Mouse (Mus musculus): ENCODE data around the gene Eng. TPM values are rescaled to one million over a fixed set of nuclear protein-coding genes. Genes with fewer than 3 reads are reported as not detected.

The Eng gene
- total and polyA plus RNA-seq, 3 experiments = 0.08 to 0.47 (median 0.13) TPM

DNA sequence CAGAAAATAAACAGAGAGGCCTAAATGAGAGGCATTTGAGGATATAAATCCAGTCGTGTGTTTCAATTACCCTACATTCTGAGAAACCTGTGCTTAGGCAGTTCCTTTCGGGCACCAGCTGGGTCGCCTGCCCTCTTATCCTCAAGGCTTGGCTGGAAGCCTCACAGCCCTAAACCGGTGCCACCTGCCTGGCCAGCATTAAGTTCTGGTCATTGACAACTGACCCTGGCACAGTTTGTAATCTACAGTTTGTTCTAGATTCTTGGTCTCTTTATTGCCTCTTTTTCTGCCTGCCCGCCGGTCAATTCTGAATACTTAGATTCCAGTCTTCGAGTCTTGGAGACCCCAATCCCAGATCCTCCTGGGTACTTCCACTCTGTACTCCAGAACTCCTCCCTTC, 46.9 kb downstream of the Eng start:
- Histone ChIP-seq H3K27ac (ENCODE audit: insufficient read depth, low read depth) (no peak overlapping the region), H3K4me3 (replicated peaks in 1 of 3; ENCODE audit: low read depth in 2 of 3, low read length in 2 of 3, poor library complexity in 1 of 3) (peak overlapping the region; percentile 70 to 98 (median 90)), H3K79me2 (replicated peaks; ENCODE audit: control insufficient read depth, extremely low read depth, insufficient read depth, poor library complexity, severe bottlenecking) (peaks cover 11% of the 10 kb centered on the region; the same call in 1 of the 2 replicates), H3K36me3 (replicated peaks in 1 of 2; ENCODE audit: control insufficient read depth in 1 of 2, insufficient read depth in 1 of 2, low read length in 1 of 2) (peaks cover 9 to 32% of the 10 kb centered on the region in 2 experiments), H3K27me3 (replicated peaks) (no peaks in the 10 kb centered on the region), H3K9ac (ENCODE audit: insufficient read depth, low read depth) (peak overlapping the region; percentile 64), H3K4me1 (ENCODE audit: control insufficient read depth in 1 of 2, insufficient read depth in 2 of 2) (peaks cover 11 to 44% of the 10 kb centered on the region in 2 experiments), H3K4me2 (ENCODE audit: insufficient read depth, low read depth, poor library complexity, severe bottlenecking) (peak overlapping the region; percentile 93), H3K9me3 (replicated peaks; ENCODE audit: low read length) (no peaks in the 10 kb centered on the region)
- dilution Hi-C loops (cut with MboI; ENCODE audit: extremely low pct_ligation_motif_present, extremely low pct_unique_long_range_greater_than_20kb, low sequenced_read_pairs) (no loop called here), in situ Hi-C loops (cut with MboI; ENCODE audit: low pct_ligation_motif_present, low pct_unique_long_range_greater_than_20kb, low sequenced_read_pairs) (no loop called here)
- no peak for DNase-seq (ENCODE audit: extremely low read depth)
- TF ChIP-seq ELF1 (IDR thresholded peaks at IDR 0.05; ENCODE audit: low read depth, low read length) (no peak), MEF2A (IDR thresholded peaks at IDR 0.05; ENCODE audit: borderline replicate concordance, low read depth, low read length) (no peak), CHD1 (IDR thresholded peaks at IDR 0.05; ENCODE audit: low read depth, low read length) (no peak), MAFK (IDR thresholded peaks at IDR 0.05; ENCODE audit: insufficient replicate concordance, low read length) (no peak), MYC (IDR thresholded peaks at IDR 0.05; ENCODE audit: low read depth, low read length) (no peak), ZMIZ1 (IDR thresholded peaks at IDR 0.05; ENCODE audit: low read depth, low read length) (no peak), NELFE (IDR thresholded peaks at IDR 0.05; ENCODE audit: low read depth, low read length) (no peak), JUN (IDR thresholded peaks at IDR 0.05; ENCODE audit: insufficient read depth, low read depth, low read length) (no peak), GABPA (IDR thresholded peaks at IDR 0.05; ENCODE audit: insufficient replicate concordance, low read depth, low read length) (no peak), SMC3 (IDR thresholded peaks at IDR 0.05; ENCODE audit: low read depth, low read length) (no peak), TCF12 (IDR thresholded peaks at IDR 0.05; ENCODE audit: low read depth, low read length) (no peak), HCFC1 (IDR thresholded peaks at IDR 0.05; ENCODE audit: low read depth, low read length) (no peak), ZC3H11A (IDR thresholded peaks at IDR 0.05; ENCODE audit: low read depth, low read length) (no peak), TBP (conservative IDR thresholded peaks at IDR 0.05; ENCODE audit: low read depth, low read length) (no peak), MXI1 (IDR thresholded peaks at IDR 0.05; ENCODE audit: low read depth, low read length) (no peak), IRF4 (IDR thresholded peaks at IDR 0.05; ENCODE audit: low read depth, low read length) (no peak), CHD2 (IDR thresholded peaks at IDR 0.05; ENCODE audit: low read length) (no peak), RCOR1 (conservative IDR thresholded peaks at IDR 0.05; ENCODE audit: low read depth, low read length) (no peak)

DNA sequence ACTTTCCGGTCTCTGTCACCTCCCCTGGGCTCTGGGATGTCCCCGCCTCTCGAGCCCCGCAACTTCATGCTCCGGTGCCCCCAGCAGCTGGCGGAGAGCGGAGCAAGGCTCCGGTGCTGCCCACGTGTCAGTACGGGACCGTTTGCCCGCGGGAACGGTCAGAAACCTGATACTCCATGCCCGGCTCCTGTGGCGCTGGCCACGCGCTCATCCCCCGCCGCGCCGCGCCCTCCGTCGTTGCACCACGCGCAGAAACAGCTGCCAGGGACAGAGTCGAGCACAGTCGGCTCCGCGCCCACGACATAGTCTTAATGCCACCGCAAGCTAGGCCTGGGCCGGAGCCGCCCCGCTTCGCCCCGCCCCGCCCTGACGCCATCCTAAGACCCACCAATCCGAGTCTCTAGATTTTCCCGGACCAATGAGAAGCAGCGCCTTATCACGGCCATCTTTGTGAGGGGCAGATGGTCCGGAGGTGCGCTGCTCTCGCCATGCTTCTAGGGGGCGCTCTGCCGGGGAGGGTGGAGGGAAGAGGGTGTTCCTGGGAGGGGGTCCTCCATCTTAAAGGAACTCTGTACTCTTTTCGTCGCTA, 47.5 kb downstream of the Eng start:
- in situ Hi-C loops (cut with MboI; ENCODE audit: low pct_ligation_motif_present, low pct_unique_long_range_greater_than_20kb, low sequenced_read_pairs) = no loop called here
- H3K4me3 ChIP-seq (replicated peaks in 1 of 3; ENCODE audit: low read depth in 2 of 3, low read length in 2 of 3, poor library complexity in 1 of 3) = peak overlapping the region; percentile 70 to 98 (median 90)
- H3K36me3 ChIP-seq (replicated peaks in 1 of 2; ENCODE audit: control insufficient read depth in 1 of 2, insufficient read depth in 1 of 2, low read length in 1 of 2) = peaks cover 6 to 27% of the 10 kb centered on the region in 2 experiments
- peak overlapping the region; percentile 18; the same call in 1 of the 2 replicates for H3K27ac ChIP-seq (ENCODE audit: insufficient read depth, low read depth)
- H3K9me3 ChIP-seq (replicated peaks; ENCODE audit: low read length) = no peaks in the 10 kb centered on the region
- peak; percentile 98 for DNase-seq (ENCODE audit: extremely low read depth)
- dilution Hi-C loops (cut with MboI; ENCODE audit: extremely low pct_ligation_motif_present, extremely low pct_unique_long_range_greater_than_20kb, low sequenced_read_pairs) = no loop called here
- peaks cover 11% of the 10 kb centered on the region; the same call in 1 of the 2 replicates for H3K79me2 ChIP-seq (replicated peaks; ENCODE audit: control insufficient read depth, extremely low read depth, insufficient read depth, poor library complexity, severe bottlenecking)
- peaks cover 11 to 44% of the 10 kb centered on the region in 2 experiments for H3K4me1 ChIP-seq (ENCODE audit: control insufficient read depth in 1 of 2, insufficient read depth in 2 of 2)
- H3K9ac ChIP-seq (ENCODE audit: insufficient read depth, low read depth) = peak overlapping the region; percentile 64
- no peaks in the 10 kb centered on the region for H3K27me3 ChIP-seq (replicated peaks)
- H3K4me2 ChIP-seq (ENCODE audit: insufficient read depth, low read depth, poor library complexity, severe bottlenecking) = peak overlapping the region; percentile 93
- TF ChIP-seq IRF4 (IDR thresholded peaks at IDR 0.05; ENCODE audit: low read depth, low read length) (no peak), CHD1 (IDR thresholded peaks at IDR 0.05; ENCODE audit: low read depth, low read length) (no peak), GABPA (IDR thresholded peaks at IDR 0.05; ENCODE audit: insufficient replicate concordance, low read depth, low read length) (no peak; the same call in 1 of the 2 replicates), RAD21 (IDR thresholded peaks at IDR 0.05; ENCODE audit: low read depth, low read length) (no peak), USF2 (conservative IDR thresholded peaks at IDR 0.05; ENCODE audit: low read depth, low read length) (no peak), PAX5 (IDR thresholded peaks at IDR 0.05; ENCODE audit: low read length) (no peak), NRF1 (IDR thresholded peaks at IDR 0.05; ENCODE audit: low read depth, low read length) (peak; percentile 80), MAFK (IDR thresholded peaks at IDR 0.05; ENCODE audit: insufficient replicate concordance, low read length) (no peak), ZMIZ1 (IDR thresholded peaks at IDR 0.05; ENCODE audit: low read depth, low read length) (peak; percentile 96), USF1 (IDR thresholded peaks at IDR 0.05; ENCODE audit: low read depth, low read length) (0 out of 2 replicates have a peak, but pooled peaks have one; percentile 10), MAZ (IDR thresholded peaks at IDR 0.05; ENCODE audit: low read depth, low read length) (peak; percentile 95), TCF12 (IDR thresholded peaks at IDR 0.05; ENCODE audit: low read depth, low read length) (peak; percentile 96), BHLHE40 (IDR thresholded peaks at IDR 0.05; ENCODE audit: low read depth, low read length) (peak; percentile 27; the same call in 1 of the 2 replicates), MXI1 (IDR thresholded peaks at IDR 0.05; ENCODE audit: low read depth, low read length) (peak; percentile 99), JUN (IDR thresholded peaks at IDR 0.05; ENCODE audit: insufficient read depth, low read depth, low read length) (no peak), MYC (IDR thresholded peaks at IDR 0.05; ENCODE audit: low read depth, low read length) (peak; percentile 79), MAX (IDR thresholded peaks at IDR 0.05; ENCODE audit: low read length) (peak; percentile 92), POLR2A (IDR thresholded peaks at IDR 0.05; ENCODE audit: low read depth, low read length) (peak; percentile 97), CTCF (conservative IDR thresholded peaks at IDR 0.05 in 1 of 2, IDR thresholded peaks at IDR 0.05 in 1 of 2; ENCODE audit: low read depth in 2 of 2, low read length in 2 of 2) (peak in 1 of 2 experiments; percentile 80; a peak in 2 of 4 replicates), KAT2A (IDR thresholded peaks at IDR 0.05; ENCODE audit: insufficient replicate concordance, low read length) (peak; percentile 57; the same call in 1 of the 2 replicates), POLR2AphosphoS2 (IDR thresholded peaks at IDR 0.05; ENCODE audit: low read depth, low read length) (peak; percentile 85; the same call in 1 of the 2 replicates)
